ENCODE assay signal across 8 mouse cellular contexts in the genomic region with DNA sequence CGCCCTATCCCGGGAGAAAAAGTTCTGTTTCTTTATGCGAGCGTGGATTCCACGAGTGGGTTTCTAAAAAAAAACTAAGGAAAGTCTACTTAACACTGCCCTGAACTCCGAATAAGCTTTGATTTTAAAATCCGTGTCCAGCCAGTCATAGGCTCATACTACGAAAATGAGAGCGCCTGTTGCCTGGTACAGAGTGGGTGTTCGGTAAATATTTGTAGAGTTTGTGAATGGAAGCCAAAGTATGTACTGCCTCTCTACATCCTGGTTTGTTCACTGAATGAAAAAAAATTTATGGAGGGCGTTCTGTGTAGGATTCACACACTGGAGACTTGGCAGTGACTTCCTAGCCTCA. TPM values are rescaled to one million over a fixed set of nuclear protein-coding genes. Genes with fewer than 3 reads are reported as not detected.
A peak's percentile ranks its signal among the peaks of the same experiment; 100 is the strongest.
DNase-seq lines count a peak whose midpoint lies in the region; ATAC-seq and TF ChIP-seq lines count a peak whose summit lies in the region.

No protein-coding gene starts in this region.

- 3% methylated on average over 11 of the region's 11 CpGs for WGBS in kidney, adult 2 months
- WGBS in bone marrow, adult 2 months: 7% methylated on average over 11 of the region's 11 CpGs
- WGBS in hindbrain, postnatal 0 days: 11% methylated on average over 11 of the region's 11 CpGs
- 20% methylated on average over 11 of the region's 11 CpGs for WGBS in midbrain, embryonic 13.5 days

- H3K4me2 ChIP-seq in hindbrain, postnatal 0 days (ENCODE audit: low read depth, low read length): peak overlapping the region; percentile 97
- H3K4me2 ChIP-seq in midbrain, embryonic 13.5 days (replicated peaks): peak overlapping the region; percentile 86

- TF ChIP-seq POLR2A in kidney, adult 2 months (IDR thresholded peaks at IDR 0.05; ENCODE audit: low read depth, low read length): no peak
- no peak for TF ChIP-seq POLR2A in bone marrow, adult 2 months (IDR thresholded peaks at IDR 0.05; ENCODE audit: borderline replicate concordance, control insufficient read depth, low read depth, low read length)

- no peak overlapping the region for H3K27ac ChIP-seq in kidney, adult 2 months (ENCODE audit: insufficient read depth, low read depth, low read length)
- H3K27ac ChIP-seq in bone marrow, adult 2 months (ENCODE audit: control insufficient read depth, insufficient read depth, low read depth, low read length, poor library complexity): no peak overlapping the region
- H3K27ac ChIP-seq in hindbrain, postnatal 0 days: no peak overlapping the region
- no peak overlapping the region for H3K27ac ChIP-seq in midbrain, embryonic 13.5 days

- no peak for TF ChIP-seq CTCF in kidney, adult 2 months (conservative IDR thresholded peaks at IDR 0.05; ENCODE audit: insufficient read depth, insufficient read length, low read depth, low read length)
- TF ChIP-seq CTCF in bone marrow, adult 2 months (IDR thresholded peaks at IDR 0.05; ENCODE audit: control insufficient read depth, insufficient read depth, low read length): no peak
- no peak for TF ChIP-seq CTCF in hindbrain, postnatal 0 days (IDR thresholded peaks at IDR 0.05; ENCODE audit: low read depth)

- ATAC-seq in hindbrain, postnatal 0 days: peak; percentile 34
- peak; percentile 21 for ATAC-seq in midbrain, embryonic 13.5 days

- H3K27me3 ChIP-seq in kidney, adult 2 months (replicated peaks; ENCODE audit: control insufficient read depth, insufficient read depth, low read length): no peaks in the 10 kb centered on the region
- no peaks in the 10 kb centered on the region for H3K27me3 ChIP-seq in hindbrain, postnatal 0 days (ENCODE audit: insufficient read depth, low read length)
- peaks cover 18% of the 10 kb centered on the region for H3K27me3 ChIP-seq in midbrain, embryonic 13.5 days

- H3K4me1 ChIP-seq in kidney, adult 2 months (ENCODE audit: control insufficient read depth, insufficient read depth, low read length): no peaks in the 10 kb centered on the region
- peaks cover 4% of the 10 kb centered on the region; the same call in 1 of the 2 replicates for H3K4me1 ChIP-seq in bone marrow, adult 2 months (ENCODE audit: control insufficient read depth, insufficient read depth, low read length)
- H3K4me1 ChIP-seq in hindbrain, postnatal 0 days (ENCODE audit: insufficient read depth, low read length): peaks cover 10% of the 10 kb centered on the region; the same call in 1 of the 2 replicates
- peaks cover 13% of the 10 kb centered on the region for H3K4me1 ChIP-seq in midbrain, embryonic 13.5 days (replicated peaks)

- no peak for DNase-seq in kidney, adult 2 months
- DNase-seq in kidney, postnatal 36 days: no peak
- DNase-seq in hindbrain, postnatal 0 days (ENCODE audit: low spot score): no peak
- no peak for DNase-seq in thymus, postnatal 14 days
- no peak for DNase-seq in adrenal gland, postnatal 14 days
- DNase-seq in layer of hippocampus, postnatal 25 days (ENCODE audit: extremely low spot score in 1 of 2, low spot score in 1 of 2): no peak

- peak overlapping the region; percentile 69 for H3K9ac ChIP-seq in hindbrain, postnatal 0 days (replicated peaks; ENCODE audit: low read length)
- H3K9ac ChIP-seq in midbrain, embryonic 13.5 days (replicated peaks): peak overlapping the region; percentile 81

- H3K4me3 ChIP-seq in kidney, adult 2 months (ENCODE audit: insufficient read depth, low read depth, low read length): peak overlapping the region; percentile 89
- peak overlapping the region; percentile 96 for H3K4me3 ChIP-seq in bone marrow, adult 2 months (replicated peaks; ENCODE audit: control insufficient read depth, low read depth, low read length)
- H3K4me3 ChIP-seq in hindbrain, postnatal 0 days (ENCODE audit: low read length): peak overlapping the region; percentile 70
- H3K4me3 ChIP-seq in midbrain, embryonic 13.5 days (replicated peaks): peak overlapping the region; percentile 80

- no peaks in the 10 kb centered on the region for H3K9me3 ChIP-seq in hindbrain, postnatal 0 days (ENCODE audit: low read length)
- H3K9me3 ChIP-seq in midbrain, embryonic 13.5 days: no peaks in the 10 kb centered on the region

- H3K36me3 ChIP-seq in kidney, adult 2 months (ENCODE audit: control insufficient read depth, insufficient read depth, low read length): no peaks in the 10 kb centered on the region
- no peaks in the 10 kb centered on the region for H3K36me3 ChIP-seq in hindbrain, postnatal 0 days (ENCODE audit: insufficient read depth, low read length)
- H3K36me3 ChIP-seq in midbrain, embryonic 13.5 days: no peaks in the 10 kb centered on the region

RNA-seq across cellular contexts. Expression of gene Tbc1d2b, which starts 0.3 kb away (rescaled TPM):
- polyA plus RNA-seq in kidney, adult 2 months (2012; rRNA removed): 16.4 and 17.5 TPM in 2 replicates
- polyA plus RNA-seq in bone marrow, adult 2 months (2011; ENCODE audit: insufficient read depth, insufficient read length, low replicate concordance, missing spikeins): 12.5 and 26.2 TPM in 2 replicates
- total RNA-seq in hindbrain, postnatal 0 days (2014; rRNA removed): 17.7 and 23.1 TPM in 2 replicates
- polyA plus RNA-seq in hindbrain, postnatal 0 days (2015; fragmentation: Nextera tagmentation; extraction: Ambion mirVana): 3.8 and 4.1 TPM in 2 replicates
- 5.3 and 5.9 TPM in 2 replicates for polyA plus RNA-seq in midbrain, embryonic 13.5 days (2015; fragmentation: Nextera tagmentation; extraction: Ambion mirVana)
- total RNA-seq in adrenal gland, postnatal 14 days (2021): 25.5 and 30.2 TPM in 2 replicates
- total RNA-seq in layer of hippocampus, postnatal 25 days (2021): 10 to 100 TPM in 1 of 2 experiments, 1 to 10 TPM in 1; 8.7 to 10.0 TPM
